Mouse (Mus musculus) cortical plate, adult 2 months (tissue): ENCODE measurements at regions not wholly inside any gene's neighbourhood (a gene's known extent, or its start where the extent isn't known, plus 50 kb on each side); places are given as distances from the start of the nearest gene placed in this dataset.

Source experiments
- H3K27ac ChIP-seq: fragments of 200-500 bp; 2 replicates; pipeline ENCODE4 v1.5.1; 2012; ENCODE audit warnings: low read length, control low read depth, inconsistent platforms; ENCODE audit not compliant: insufficient read depth
- H3K4me1 ChIP-seq: fragments of 200-500 bp; 2 replicates; pipeline ENCODE4 v1.6.1; 2011; ENCODE audit warnings: low read length; ENCODE audit not compliant: control insufficient read depth, insufficient read depth
- H3K4me3 ChIP-seq: fragments of 200-500 bp; 2 replicates; pipeline ENCODE4 v1.5.1; 2011; ENCODE audit warnings: mild to moderate bottlenecking, low read length, control low read depth; ENCODE audit not compliant: insufficient read depth
- CTCF ChIP-seq: fragments of 200-500 bp; IDR thresholded peaks from 2 replicates; pipeline ENCODE4 v1.5.1; 2011; ENCODE audit warnings: mild to moderate bottlenecking, control low read depth, low read length; ENCODE audit not compliant: insufficient read depth; ENCODE audit errors: extremely low read depth
- POLR2A ChIP-seq: fragments of 200-500 bp; IDR thresholded peaks from 2 replicates; pipeline ENCODE4 v1.6.1; 2011; ENCODE audit warnings: mild to moderate bottlenecking, low read length, control low read depth; ENCODE audit not compliant: insufficient read depth; ENCODE audit errors: extremely low read depth

- TF ChIP-seq CTCF (no peak), POLR2A (no peak)
- H3K4me3 ChIP-seq: no peak overlapping the region
- no peak overlapping the region for H3K27ac ChIP-seq
- no peaks in the 10 kb centered on the region for H3K4me1 ChIP-seq
These were observed 230.7 kb upstream of the Gm21798 start for GRCm38 (mm10) chr15:64586776-64587175.

GRCm38 (mm10) chr15:64590092-64590881 lies 227.2 kb upstream of the Gm21798 start:
- Histone ChIP-seq H3K27ac (no peak overlapping the region), H3K4me1 (no peaks in the 10 kb centered on the region), H3K4me3 (no peak overlapping the region)
- TF ChIP-seq POLR2A: no peak
- no peak for TF ChIP-seq CTCF

- Histone ChIP-seq H3K27ac (no peak overlapping the region), H3K4me1 (no peaks in the 10 kb centered on the region), H3K4me3 (no peak overlapping the region)
- TF ChIP-seq POLR2A: no peak
- no peak for TF ChIP-seq CTCF
These were observed 204.0 kb upstream of the Gm21798 start for GRCm38 (mm10) chr15:64613503-64613902.

- no peaks in the 10 kb centered on the region; the same call in 1 of the 2 replicates for H3K4me1 ChIP-seq
- H3K4me3 ChIP-seq: no peak overlapping the region
- no peak overlapping the region for H3K27ac ChIP-seq
- no peak for TF ChIP-seq POLR2A
- no peak for TF ChIP-seq CTCF
These were observed 199.0 kb upstream of the Gm21798 start for GRCm38 (mm10) chr15:64618471-64618870.

- TF ChIP-seq POLR2A: no peak
- TF ChIP-seq CTCF: no peak
- Histone ChIP-seq H3K27ac (no peak overlapping the region), H3K4me1 (no peaks in the 10 kb centered on the region; the same call in 1 of the 2 replicates), H3K4me3 (no peak overlapping the region)
These were observed 195.6 kb upstream of the Gm21798 start for GRCm38 (mm10) chr15:64621876-64622275.

GRCm38 (mm10) chr15:64622591-64622990 lies 194.9 kb upstream of the Gm21798 start:
- H3K4me3 ChIP-seq: no peak overlapping the region
- peaks cover 1% of the 10 kb centered on the region for H3K4me1 ChIP-seq
- no peak for TF ChIP-seq CTCF
- no peak for TF ChIP-seq POLR2A
- H3K27ac ChIP-seq: no peak overlapping the region

GRCm38 (mm10) chr15:64626359-64626758 lies 191.1 kb upstream of the Gm21798 start:
- Histone ChIP-seq H3K4me1 (peaks cover 1% of the 10 kb centered on the region), H3K4me3 (no peak overlapping the region), H3K27ac (no peak overlapping the region)
- TF ChIP-seq POLR2A: no peak
- TF ChIP-seq CTCF: no peak

- TF ChIP-seq POLR2A (no peak), CTCF (peak; percentile 88)
- no peak overlapping the region for H3K4me3 ChIP-seq
These were observed 190.2 kb upstream of the Gm21798 start for GRCm38 (mm10) chr15:64627258-64627657.

More at GRCm38 (mm10) chr15:64627258-64627657, 190.2 kb upstream of the Gm21798 start:
- Histone ChIP-seq H3K4me1 (peaks cover 1% of the 10 kb centered on the region), H3K27ac (no peak overlapping the region)
